Mouse (Mus musculus): ENCODE measurements around the gene Tbc1d15. TPM values are rescaled to one million over a fixed set of nuclear protein-coding genes. Genes with fewer than 3 reads are reported as not detected.

The Tbc1d15 gene
- polyA plus RNA-seq, 1 experiment: 16.0 TPM

DNA sequence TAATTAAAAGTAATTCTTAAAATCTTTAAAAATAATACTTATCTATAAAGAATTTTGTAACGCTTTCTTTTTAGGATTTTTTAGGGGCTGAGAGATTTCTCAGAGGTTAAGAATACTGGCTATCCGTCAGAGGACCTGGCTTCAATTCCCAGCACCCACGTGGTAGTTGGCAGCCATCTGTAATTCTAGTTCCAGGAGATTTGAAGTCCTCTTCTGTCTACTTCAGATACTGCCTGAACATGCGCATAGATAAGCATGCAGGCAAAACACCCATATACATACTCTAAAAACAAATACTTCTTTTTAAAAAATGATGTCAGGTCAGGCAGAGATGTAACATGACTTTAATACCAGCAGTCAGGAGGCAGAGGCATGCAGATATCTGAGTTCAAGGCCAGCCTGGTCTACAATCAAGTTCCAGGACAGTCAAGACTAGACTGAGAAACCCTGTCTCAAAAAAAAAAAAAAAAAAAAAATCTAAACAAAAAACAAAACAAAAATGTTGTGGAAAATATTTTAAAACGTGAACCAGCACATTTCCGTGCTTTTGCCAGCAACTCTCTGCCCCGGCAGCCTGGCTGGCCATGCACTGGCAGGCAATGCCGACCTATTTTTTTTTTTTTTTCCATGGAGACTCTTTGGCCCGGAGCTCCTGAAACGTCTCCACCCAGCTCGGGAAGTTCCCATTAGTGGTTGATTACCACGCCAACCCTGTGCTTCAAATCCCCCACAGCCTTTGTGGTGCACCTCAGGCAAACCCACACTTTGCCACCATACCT, 19.5 kb upstream of the Tbc1d15 start:
- Histone ChIP-seq H3K79me2 (ENCODE audit: control insufficient read depth, insufficient read depth) (no peaks in the 10 kb centered on the region), H3K79me3 (ENCODE audit: low read depth) (no peaks in the 10 kb centered on the region), H3K36me3 (ENCODE audit: control insufficient read depth, insufficient read depth) (no peaks in the 10 kb centered on the region), H3K27me3 (ENCODE audit: control insufficient read depth, insufficient read depth, insufficient read length) (peaks cover 2% of the 10 kb centered on the region), H3K4me3 (ENCODE audit: insufficient read depth, poor library complexity, severe bottlenecking) (no peak overlapping the region), H3ac (ENCODE audit: control insufficient read depth, insufficient read length, low read depth) (no peak overlapping the region)
- no peak for TF ChIP-seq FOSL1 (IDR thresholded peaks at IDR 0.05; ENCODE audit: insufficient read depth, low read length, poor library complexity, severe bottlenecking)
- no peak for TF ChIP-seq MYOG (IDR thresholded peaks at IDR 0.05; ENCODE audit: control insufficient read depth, extremely low read depth, insufficient read length)
- no peak for TF ChIP-seq USF1 (IDR thresholded peaks at IDR 0.05; ENCODE audit: low read depth)
- no peak for TF ChIP-seq MYOD1 (IDR thresholded peaks at IDR 0.05; ENCODE audit: control insufficient read depth, insufficient read length, low read depth)
- TF ChIP-seq CEBPB (IDR thresholded peaks at IDR 0.05; ENCODE audit: low read depth): no peak
- no peak for TF ChIP-seq MAX (IDR thresholded peaks at IDR 0.05)
- no peak for TF ChIP-seq CTCF (IDR thresholded peaks at IDR 0.05; ENCODE audit: control insufficient read depth, insufficient read depth, insufficient read length)

DNA sequence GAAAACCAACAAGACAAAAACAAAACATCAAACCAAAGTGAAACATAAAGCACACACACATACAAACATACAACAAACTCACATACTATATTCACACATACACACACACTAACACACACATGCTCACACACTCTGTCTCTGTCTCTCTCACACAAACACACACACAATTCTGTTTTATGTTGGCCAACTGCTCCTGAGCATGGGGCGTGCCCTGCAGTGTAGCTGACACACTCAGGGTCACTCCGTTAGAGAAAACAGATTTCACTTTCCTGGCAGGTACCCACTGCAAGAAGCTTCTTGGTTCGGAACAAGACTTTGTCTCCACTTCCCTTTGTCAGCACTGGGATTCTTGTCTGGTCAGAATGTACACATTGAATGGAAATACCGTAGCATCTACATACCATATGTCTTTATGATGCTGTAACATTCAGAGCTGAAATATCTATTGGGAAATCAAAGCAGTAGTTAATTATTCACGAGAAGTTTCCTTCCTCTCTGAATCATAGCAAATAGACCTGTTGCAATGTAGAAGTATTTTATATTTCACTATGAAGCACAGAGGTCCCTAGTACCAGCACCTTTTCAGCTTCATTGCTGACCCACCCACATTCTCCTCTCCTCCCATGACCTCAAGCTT, 11.8 kb upstream of the Tbc1d15 start:
- Histone ChIP-seq H3K27me3 (ENCODE audit: control insufficient read depth, insufficient read depth, insufficient read length) (peaks cover 4% of the 10 kb centered on the region), H3K4me3 (ENCODE audit: insufficient read depth, poor library complexity, severe bottlenecking) (no peak overlapping the region), H3K36me3 (ENCODE audit: control insufficient read depth, insufficient read depth) (no peaks in the 10 kb centered on the region), H3K79me2 (ENCODE audit: control insufficient read depth, insufficient read depth) (no peaks in the 10 kb centered on the region), H3K79me3 (ENCODE audit: low read depth) (no peaks in the 10 kb centered on the region), H3ac (ENCODE audit: control insufficient read depth, insufficient read length, low read depth) (no peak overlapping the region)
- no peak for TF ChIP-seq MYOD1 (IDR thresholded peaks at IDR 0.05; ENCODE audit: control insufficient read depth, insufficient read length, low read depth)

DNA sequence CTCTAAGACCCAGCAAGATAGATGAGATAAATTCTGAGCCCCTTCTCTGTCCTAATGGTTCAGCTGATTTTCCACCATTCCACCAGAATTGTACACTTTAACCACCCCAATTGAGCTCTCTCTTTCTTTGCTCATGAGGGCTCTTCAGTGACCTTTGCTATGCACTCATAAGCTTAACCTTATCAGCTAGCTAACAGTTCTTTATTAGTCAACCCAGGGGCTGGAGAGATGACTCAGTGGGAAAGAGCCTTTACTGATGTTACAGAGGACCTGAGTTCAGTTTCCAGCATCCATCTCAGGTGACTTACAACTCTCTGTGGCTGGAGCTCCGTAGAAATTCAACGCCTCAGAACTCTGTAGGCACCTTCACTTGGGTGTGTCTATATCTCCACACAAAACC, 11.0 kb upstream of the Tbc1d15 start:
- Histone ChIP-seq H3K4me3 (ENCODE audit: insufficient read depth, poor library complexity, severe bottlenecking) (no peak overlapping the region), H3K27me3 (ENCODE audit: control insufficient read depth, insufficient read depth, insufficient read length) (peaks cover 4% of the 10 kb centered on the region), H3ac (ENCODE audit: control insufficient read depth, insufficient read length, low read depth) (no peak overlapping the region), H3K79me2 (ENCODE audit: control insufficient read depth, insufficient read depth) (no peaks in the 10 kb centered on the region), H3K79me3 (ENCODE audit: low read depth) (no peaks in the 10 kb centered on the region), H3K36me3 (ENCODE audit: control insufficient read depth, insufficient read depth) (no peaks in the 10 kb centered on the region)
- TF ChIP-seq CTCF (IDR thresholded peaks at IDR 0.05; ENCODE audit: control insufficient read depth, insufficient read depth, insufficient read length): no peak
- TF ChIP-seq MAX (IDR thresholded peaks at IDR 0.05): no peak
- no peak for TF ChIP-seq MYOG (IDR thresholded peaks at IDR 0.05; ENCODE audit: control insufficient read depth, extremely low read depth, insufficient read length)
- no peak for TF ChIP-seq CEBPB (IDR thresholded peaks at IDR 0.05; ENCODE audit: low read depth)
- TF ChIP-seq FOSL1 (IDR thresholded peaks at IDR 0.05; ENCODE audit: insufficient read depth, low read length, poor library complexity, severe bottlenecking): no peak
- TF ChIP-seq USF1 (IDR thresholded peaks at IDR 0.05; ENCODE audit: low read depth): no peak
- TF ChIP-seq MYOD1 (IDR thresholded peaks at IDR 0.05; ENCODE audit: control insufficient read depth, insufficient read length, low read depth): no peak

DNA sequence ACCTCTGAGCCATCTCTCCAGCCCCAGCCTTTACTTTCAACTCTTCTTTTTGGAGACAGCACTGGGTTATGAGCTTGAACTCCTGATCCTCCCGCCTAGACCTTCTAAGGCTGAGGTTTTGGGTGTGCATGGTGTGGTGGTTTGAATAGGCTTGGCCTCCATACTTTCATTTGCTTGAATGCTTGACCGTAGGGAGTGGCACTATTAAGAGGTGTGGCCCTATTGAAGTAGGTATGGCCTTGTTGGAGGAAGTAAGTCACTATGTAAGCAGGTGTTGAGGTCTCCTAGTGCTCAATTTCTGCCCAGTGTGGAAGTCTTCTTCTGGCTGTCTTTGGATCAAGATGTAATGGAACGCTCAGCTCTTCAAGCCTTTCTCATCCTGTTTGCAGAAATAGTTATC, 10.2 kb upstream of the Tbc1d15 start:
- no peak overlapping the region for H3ac ChIP-seq (ENCODE audit: control insufficient read depth, insufficient read length, low read depth)

DNA sequence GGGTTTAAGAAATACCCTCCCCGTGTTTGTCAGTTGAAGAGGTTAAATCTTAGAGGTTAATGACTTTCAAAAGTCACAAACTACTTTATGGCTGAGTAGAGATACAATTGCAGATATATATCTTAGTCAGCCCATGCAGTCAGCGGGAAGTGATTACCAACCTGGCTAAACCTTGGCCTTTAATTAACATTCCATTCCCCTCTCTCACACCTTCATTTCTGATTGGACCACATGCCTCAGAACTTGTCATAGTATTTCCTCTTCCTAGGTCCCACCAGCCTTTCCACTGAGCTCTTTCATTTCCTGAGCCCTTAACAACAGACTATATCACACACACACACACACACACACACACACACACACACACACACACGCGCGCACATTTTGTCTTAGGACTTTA, 4.9 kb upstream of the Tbc1d15 start:
- no peaks in the 10 kb centered on the region for H3K36me3 ChIP-seq (ENCODE audit: control insufficient read depth, insufficient read depth)
- no peaks in the 10 kb centered on the region for H3K27me3 ChIP-seq (ENCODE audit: control insufficient read depth, insufficient read depth, insufficient read length)
- TF ChIP-seq FOSL1 (IDR thresholded peaks at IDR 0.05; ENCODE audit: insufficient read depth, low read length, poor library complexity, severe bottlenecking) (no peak), USF1 (IDR thresholded peaks at IDR 0.05; ENCODE audit: low read depth) (no peak), CTCF (IDR thresholded peaks at IDR 0.05; ENCODE audit: control insufficient read depth, insufficient read depth, insufficient read length) (no peak), MYOD1 (IDR thresholded peaks at IDR 0.05; ENCODE audit: control insufficient read depth, insufficient read length, low read depth) (no peak)
- no peak overlapping the region for H3ac ChIP-seq (ENCODE audit: control insufficient read depth, insufficient read length, low read depth)
- no peak overlapping the region for H3K4me3 ChIP-seq (ENCODE audit: insufficient read depth, poor library complexity, severe bottlenecking)
- H3K79me2 ChIP-seq (ENCODE audit: control insufficient read depth, insufficient read depth): peaks cover under 1% of the 10 kb centered on the region
- H3K79me3 ChIP-seq (ENCODE audit: low read depth): no peaks in the 10 kb centered on the region

More for the DNA sequence above, 10.2 kb upstream of the Tbc1d15 start:
- Histone ChIP-seq H3K79me3 (ENCODE audit: low read depth) (no peaks in the 10 kb centered on the region), H3K4me3 (ENCODE audit: insufficient read depth, poor library complexity, severe bottlenecking) (no peak overlapping the region), H3K79me2 (ENCODE audit: control insufficient read depth, insufficient read depth) (no peaks in the 10 kb centered on the region), H3K27me3 (ENCODE audit: control insufficient read depth, insufficient read depth, insufficient read length) (peaks cover 4% of the 10 kb centered on the region), H3K36me3 (ENCODE audit: control insufficient read depth, insufficient read depth) (no peaks in the 10 kb centered on the region)
- TF ChIP-seq CEBPB (IDR thresholded peaks at IDR 0.05; ENCODE audit: low read depth): no peak
- no peak for TF ChIP-seq CTCF (IDR thresholded peaks at IDR 0.05; ENCODE audit: control insufficient read depth, insufficient read depth, insufficient read length)
- TF ChIP-seq USF1 (IDR thresholded peaks at IDR 0.05; ENCODE audit: low read depth): no peak
- TF ChIP-seq FOSL1 (IDR thresholded peaks at IDR 0.05; ENCODE audit: insufficient read depth, low read length, poor library complexity, severe bottlenecking): no peak
- TF ChIP-seq MYOG (IDR thresholded peaks at IDR 0.05; ENCODE audit: control insufficient read depth, extremely low read depth, insufficient read length): no peak
- no peak for TF ChIP-seq MYOD1 (IDR thresholded peaks at IDR 0.05; ENCODE audit: control insufficient read depth, insufficient read length, low read depth)
- no peak for TF ChIP-seq MAX (IDR thresholded peaks at IDR 0.05)

DNA sequence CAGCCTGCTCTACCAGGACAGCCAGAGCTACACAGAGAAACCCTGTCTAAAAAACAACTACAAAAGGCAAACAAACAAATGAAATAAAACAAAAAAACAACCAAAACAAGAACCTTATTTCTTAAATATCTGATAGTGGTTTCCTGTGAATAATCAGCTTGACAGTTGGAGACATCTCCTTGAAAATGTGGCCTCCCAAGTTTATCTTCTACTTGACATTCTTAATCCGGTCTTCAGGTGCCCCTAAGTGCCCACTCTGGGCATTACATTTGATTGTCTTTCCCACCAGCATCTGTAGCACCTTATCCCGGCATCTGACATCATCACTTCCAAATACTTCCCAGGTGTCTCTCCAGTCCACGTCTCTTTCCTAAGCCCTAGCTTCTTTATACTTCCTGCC, 2.3 kb upstream of the Tbc1d15 start:
- TF ChIP-seq MYOD1 (IDR thresholded peaks at IDR 0.05; ENCODE audit: control insufficient read depth, insufficient read length, low read depth): no peak
- no peak for TF ChIP-seq FOSL1 (IDR thresholded peaks at IDR 0.05; ENCODE audit: insufficient read depth, low read length, poor library complexity, severe bottlenecking)
- no peak for TF ChIP-seq CEBPB (IDR thresholded peaks at IDR 0.05; ENCODE audit: low read depth)
- TF ChIP-seq MYOG (IDR thresholded peaks at IDR 0.05; ENCODE audit: control insufficient read depth, extremely low read depth, insufficient read length): no peak
- TF ChIP-seq USF1 (IDR thresholded peaks at IDR 0.05; ENCODE audit: low read depth): no peak
- TF ChIP-seq CTCF (IDR thresholded peaks at IDR 0.05; ENCODE audit: control insufficient read depth, insufficient read depth, insufficient read length): no peak
- TF ChIP-seq MAX (IDR thresholded peaks at IDR 0.05): no peak
- Histone ChIP-seq H3K4me3 (ENCODE audit: insufficient read depth, poor library complexity, severe bottlenecking) (no peak overlapping the region), H3ac (ENCODE audit: control insufficient read depth, insufficient read length, low read depth) (no peak overlapping the region), H3K27me3 (ENCODE audit: control insufficient read depth, insufficient read depth, insufficient read length) (no peaks in the 10 kb centered on the region), H3K36me3 (ENCODE audit: control insufficient read depth, insufficient read depth) (no peaks in the 10 kb centered on the region), H3K79me2 (ENCODE audit: control insufficient read depth, insufficient read depth) (peaks cover 27% of the 10 kb centered on the region), H3K79me3 (ENCODE audit: low read depth) (peaks cover 23% of the 10 kb centered on the region)

Measured in C2C12 (cell line).